Mouse (Mus musculus) cerebral cortex, adult 2 months (tissue): ENCODE data around the gene Ptges3l.

Experiments used
- WGBS: fragments of 180-500 bp; shearing (Covaris S2); methylation state at CpG from one replicate; pipeline ENCODE4 v1.1.7; 2018; 5-methylcytosine and 5-hydroxymethylcytosine counted together

Ptges3l gene

GRCm38 (mm10) chr11:101424925-101425813 is at the start of gene Ptges3l, which contains the start of gene Rundc1:
TSS of gene Ptges3l (minus strand) at chr11:101425333.
TSS of gene Rundc1 (plus strand) at chr11:101425085.
- WGBS: under 1% methylated on average over 81 of the region's 81 CpGs

- WGBS: 57% methylated on average over 5 of the region's 5 CpGs
Observed at GRCm38 (mm10) chr11:101474298-101474697, 49.2 kb upstream of the Ptges3l start.

GRCm38 (mm10) chr11:101473686-101474085 is 48.6 kb upstream of the Ptges3l start:
- 75% methylated on average over 1 of the region's 1 CpGs for WGBS

- WGBS: 60% methylated on average over 7 of the region's 7 CpGs
Observed at GRCm38 (mm10) chr11:101472336-101472735, 47.2 kb upstream of the Ptges3l start.

GRCm38 (mm10) chr11:101471926-101472325 is 46.8 kb upstream of the Ptges3l start:
- WGBS: 52% methylated on average over 3 of the region's 3 CpGs

GRCm38 (mm10) chr11:101470206-101470605 is 45.1 kb upstream of the Ptges3l start:
- 71% methylated on average over 7 of the region's 7 CpGs for WGBS

GRCm38 (mm10) chr11:101469155-101469554 is 44.0 kb upstream of the Ptges3l start:
- 41% methylated on average over 4 of the region's 4 CpGs for WGBS

GRCm38 (mm10) chr11:101468731-101469130 is 43.6 kb upstream of the Ptges3l start:
- 8% methylated on average over 13 of the region's 13 CpGs for WGBS

- under 1% methylated on average over 30 of the region's 31 CpGs for WGBS
Observed at GRCm38 (mm10) chr11:101468263-101468688, 43.1 kb upstream of the Ptges3l start.

GRCm38 (mm10) chr11:101467477-101468262 is 42.5 kb upstream of the Ptges3l start:
- under 1% methylated on average over 53 of the region's 54 CpGs for WGBS

GRCm38 (mm10) chr11:101466552-101466950 is 41.4 kb upstream of the Ptges3l start:
- 49% methylated on average over 5 of the region's 5 CpGs for WGBS

- 2% methylated on average over 60 of the region's 60 CpGs for WGBS
Observed at GRCm38 (mm10) chr11:101465869-101466551, 40.9 kb upstream of the Ptges3l start, which contains the start of gene Vat1. TSS of gene Vat1 (minus strand) at chr11:101466230.

GRCm38 (mm10) chr11:101465101-101465868 is 40.2 kb upstream of the Ptges3l start:
- WGBS: under 1% methylated on average over 51 of the region's 51 CpGs

- WGBS: 27% methylated on average over 12 of the region's 12 CpGs
Observed at GRCm38 (mm10) chr11:101464211-101465100, 39.3 kb upstream of the Ptges3l start, which contains the start of gene Rnd2. TSS of gene Rnd2 (plus strand) at chr11:101464999.

GRCm38 (mm10) chr11:101462583-101463440 is 37.7 kb upstream of the Ptges3l start:
- WGBS: 62% methylated on average over 13 of the region's 13 CpGs

GRCm38 (mm10) chr11:101462141-101462540 is 37.0 kb upstream of the Ptges3l start:
- 80% methylated on average over 14 of the region's 14 CpGs for WGBS

- 91% methylated on average over 15 of the region's 15 CpGs for WGBS
Observed at GRCm38 (mm10) chr11:101460321-101460720, 35.2 kb upstream of the Ptges3l start.

GRCm38 (mm10) chr11:101459716-101460115 is 34.6 kb upstream of the Ptges3l start:
- WGBS: 61% methylated on average over 6 of the region's 6 CpGs

- 92% methylated on average over 12 of the region's 12 CpGs for WGBS
Observed at GRCm38 (mm10) chr11:101458217-101458616, 33.1 kb upstream of the Ptges3l start.
